Comparison of ENCODE assay signal across 27 mouse cellular contexts in genomic region chr15:80660963-80661362, GRCm38 (mm10). TPM values are rescaled to one million over a fixed set of nuclear protein-coding genes. Genes with fewer than 3 reads are reported as not detected.
DNase-seq lines count a peak whose midpoint lies in the region; ATAC-seq and TF ChIP-seq lines count a peak whose summit lies in the region.
"Had no signal": no experiment of that assay in that cellular context is flagged by ENCODE, and none has a peak within 500 bp of the region (broad histone marks: within the 10 kb centered on the region; RNA-seq: fewer than 3 reads in every experiment).

No protein-coding gene starts in this region.

- no peak for TF ChIP-seq CTCF in lung, embryonic 14.5 days (IDR thresholded peaks at IDR 0.05; ENCODE audit: low read depth)

- peak; percentile 23 for DNase-seq in heart, postnatal 4 days
- DNase-seq in lung, embryonic 14.5 days, result peak; percentile 77
- no peak for DNase-seq in lung, postnatal 10 days
- DNase-seq in brain, adult 2 months (ENCODE audit: low read depth, low spot score), result peak; percentile 35
- no peak for DNase-seq in adrenal gland, postnatal 4 days (ENCODE audit: low spot score in 2 of 2)
- DNase-seq: adrenal gland, postnatal 10 days; cerebellum, adult 11-12 months; cerebellum, postnatal 10 days; gastrocnemius, postnatal 10 days; heart, postnatal 36 days; kidney, adult 11 months; kidney, postnatal 14 days; right cerebral cortex, postnatal 14 days; thymus, adult 2 months; thymus, postnatal 36 days had no signal

- no peak overlapping the region for H3K4me2 ChIP-seq in heart, embryonic 12.5 days
- H3K4me2 ChIP-seq in lung, embryonic 14.5 days, result no peak overlapping the region
- no peak overlapping the region for H3K4me2 ChIP-seq in stomach, embryonic 15.5 days
- H3K4me2 ChIP-seq: forebrain, embryonic 13.5 days; heart, embryonic 15.5 days; hindbrain, embryonic 13.5 days; liver, embryonic 15.5 days; midbrain, embryonic 13.5 days; neural tube, embryonic 13.5 days had no signal

- 50% methylated on average over 4 of the region's 4 CpGs for WGBS in heart, embryonic 12.5 days
- 20% methylated on average over 4 of the region's 4 CpGs for WGBS in lung, embryonic 14.5 days
- 41% methylated on average over 4 of the region's 4 CpGs for WGBS in stomach, embryonic 15.5 days

- no peak overlapping the region for H3K9ac ChIP-seq in heart, embryonic 12.5 days
- H3K9ac ChIP-seq in lung, embryonic 14.5 days, result no peak overlapping the region
- no peak overlapping the region for H3K9ac ChIP-seq in stomach, embryonic 15.5 days
- H3K9ac ChIP-seq: forebrain, embryonic 13.5 days; heart, embryonic 15.5 days; hindbrain, embryonic 13.5 days; liver, embryonic 15.5 days; midbrain, embryonic 13.5 days; neural tube, embryonic 13.5 days had no signal

- peaks cover 14% of the 10 kb centered on the region for H3K4me1 ChIP-seq in heart, embryonic 12.5 days (replicated peaks)
- H3K4me1 ChIP-seq in lung, embryonic 14.5 days (ENCODE audit: insufficient read depth), result peaks cover 3% of the 10 kb centered on the region; the same call in 1 of the 2 replicates
- H3K4me1 ChIP-seq in stomach, embryonic 15.5 days, result peaks cover 10% of the 10 kb centered on the region; the same call in 1 of the 2 replicates
- H3K4me1 ChIP-seq: liver, embryonic 15.5 days had no signal

- 0 out of 2 replicates have a peak, but pooled peaks cover 4% of the 10 kb centered on the region for H3K27me3 ChIP-seq in heart, embryonic 12.5 days (replicated peaks)
- no peaks in the 10 kb centered on the region for H3K27me3 ChIP-seq in lung, embryonic 14.5 days (ENCODE audit: insufficient read depth, low read length)
- H3K27me3 ChIP-seq in stomach, embryonic 15.5 days (replicated peaks), result no peaks in the 10 kb centered on the region
- H3K27me3 ChIP-seq: forebrain, embryonic 13.5 days; heart, embryonic 15.5 days; hindbrain, embryonic 13.5 days; midbrain, embryonic 13.5 days; neural tube, embryonic 13.5 days had no signal

- H3K36me3 ChIP-seq in heart, embryonic 12.5 days, result no peaks in the 10 kb centered on the region
- no peaks in the 10 kb centered on the region for H3K36me3 ChIP-seq in lung, embryonic 14.5 days (ENCODE audit: insufficient read depth)
- H3K36me3 ChIP-seq in stomach, embryonic 15.5 days, result no peaks in the 10 kb centered on the region
- H3K36me3 ChIP-seq: heart, embryonic 15.5 days; hindbrain, embryonic 13.5 days; liver, embryonic 15.5 days; midbrain, embryonic 13.5 days; neural tube, embryonic 13.5 days had no signal

- H3K9me3 ChIP-seq in heart, embryonic 12.5 days (replicated peaks), result no peaks in the 10 kb centered on the region
- H3K9me3 ChIP-seq in lung, embryonic 14.5 days (ENCODE audit: low read depth, low read length), result no peaks in the 10 kb centered on the region
- no peaks in the 10 kb centered on the region for H3K9me3 ChIP-seq in stomach, embryonic 15.5 days
- H3K9me3 ChIP-seq: forebrain, embryonic 13.5 days; heart, embryonic 15.5 days; hindbrain, embryonic 13.5 days; liver, embryonic 15.5 days; midbrain, embryonic 13.5 days; neural tube, embryonic 13.5 days had no signal

- H3K4me3 ChIP-seq in heart, embryonic 12.5 days, result no peak overlapping the region
- no peak overlapping the region for H3K4me3 ChIP-seq in lung, embryonic 14.5 days (ENCODE audit: low read depth, low read length)
- H3K4me3 ChIP-seq in stomach, embryonic 15.5 days (replicated peaks), result no peak overlapping the region
- H3K4me3 ChIP-seq: forebrain, embryonic 13.5 days; heart, embryonic 15.5 days; hindbrain, embryonic 13.5 days; liver, embryonic 15.5 days; megakaryocyte, embryonic 14.5 days; midbrain, embryonic 13.5 days; neural tube, embryonic 13.5 days had no signal

- no peak for ATAC-seq in heart, embryonic 12.5 days (ENCODE audit: insufficient number of reproducible peaks, low FRiP score)
- peak; percentile 52; the same call in 1 of the 2 replicates for ATAC-seq in lung, embryonic 14.5 days (ENCODE audit: insufficient read depth)
- ATAC-seq in stomach, embryonic 15.5 days (ENCODE audit: insufficient read depth, low FRiP score, low read depth), result no peak
- ATAC-seq: forebrain, embryonic 13.5 days; midbrain, embryonic 13.5 days; Patski had no signal

- H3K27ac ChIP-seq in heart, embryonic 12.5 days (ENCODE audit: poor library complexity, severe bottlenecking), result no peak overlapping the region
- peak overlapping the region; percentile 71; the same call in 1 of the 2 replicates for H3K27ac ChIP-seq in lung, embryonic 14.5 days (ENCODE audit: low read depth)
- 0 out of 2 replicates have a peak overlapping the region, but pooled peaks have one; percentile 19 for H3K27ac ChIP-seq in stomach, embryonic 15.5 days
- H3K27ac ChIP-seq: forebrain, embryonic 13.5 days; heart, embryonic 15.5 days; hindbrain, embryonic 13.5 days; liver, embryonic 15.5 days; midbrain, embryonic 13.5 days; neural tube, embryonic 13.5 days had no signal

RNA-seq across cellular contexts. Expression of gene Fam83f, which starts 10.7 kb away (rescaled TPM):
- under 1 TPM; 0.17 to 0.23 TPM for total RNA-seq in heart, postnatal 4 days (2021)
- polyA plus RNA-seq in heart, embryonic 12.5 days (2016; fragmentation: Nextera tagmentation; extraction: Ambion mirVana), result 0.08 and 0.20 TPM in 2 replicates
- 0.46 and 0.76 TPM in 2 replicates for polyA plus RNA-seq in lung, embryonic 14.5 days (2014; fragmentation: Nextera tagmentation; extraction: Ambion mirVana)
- 18.7 and 20.7 TPM in 2 replicates for polyA plus RNA-seq in stomach, embryonic 15.5 days (2015; fragmentation: Nextera tagmentation; extraction: Ambion mirVana)
- total RNA-seq in adrenal gland, postnatal 4 days (2021), result 1 to 10 TPM; 1.2 to 1.7 TPM
- total RNA-seq: common myeloid progenitor, adult 5-6 weeks; MEL had no signal
- polyA plus RNA-seq: forebrain, embryonic 13.5 days; Patski had no signal

RNA-seq across cellular contexts. Expression of gene Tnrc6b, which starts 50.1 kb away (rescaled TPM):
- total RNA-seq in heart, postnatal 4 days (2021), result 10 to 100 TPM; 59.5 to 60.8 TPM
- 36.8 and 38.5 TPM in 2 replicates for polyA plus RNA-seq in heart, embryonic 12.5 days (2016; fragmentation: Nextera tagmentation; extraction: Ambion mirVana)
- 17.5 and 18.3 TPM in 2 replicates for polyA plus RNA-seq in lung, embryonic 14.5 days (2014; fragmentation: Nextera tagmentation; extraction: Ambion mirVana)
- polyA plus RNA-seq in stomach, embryonic 15.5 days (2015; fragmentation: Nextera tagmentation; extraction: Ambion mirVana), result 27.4 and 28.5 TPM in 2 replicates
- 10 to 100 TPM; 74.2 to 74.3 TPM for total RNA-seq in adrenal gland, postnatal 4 days (2021)

Comparison
In these comparisons a context has a peak if more than half of its experiments do, and no peak if none do; other contexts are left out.
1. DNase-seq: peak in heart, postnatal 4 days (single experiment), lung, embryonic 14.5 days (single experiment) and brain, adult 2 months (single experiment); none in lung, postnatal 10 days (single experiment) and adrenal gland, postnatal 4 days (0 of 2).
2. RNA of gene Fam83f, which starts 10.7 kb away (polyA plus RNA-seq): 18.7 to 20.7 TPM in stomach, embryonic 15.5 days; 0.46 to 0.76 TPM in lung, embryonic 14.5 days and 0.08 to 0.20 TPM in heart, embryonic 12.5 days; every median in the first group is over 10 times any median in the second.